Mouse (Mus musculus) MEL (cell line): ENCODE measurements around the gene Opa3. TPM values are rescaled to one million over a fixed set of nuclear protein-coding genes. Genes with fewer than 3 reads are reported as not detected.

Experiments used
- DNase-seq: peaks from one replicate; pipeline ENCODE4 v3.0.0; 2011; ENCODE audit warnings: low read depth, low spot score
- H3K27ac ChIP-seq: 2 replicates; pipeline ENCODE4 v1.5.1; 2012; ENCODE audit warnings: low read depth, mild to moderate bottlenecking, control low read depth, low read length, moderate library complexity; ENCODE audit not compliant: control insufficient read depth
- H3K27me3 ChIP-seq, 2 experiments: fragments of 150-350 bp in 1 of 2; sonication (generic) in 1 of 2; 2 replicates each; pipeline ENCODE4 v1.6.1; 2012; ENCODE audit warnings: low read length in 2 of 2, mild to moderate bottlenecking in 2 of 2, improper control_type of control experiment in 1 of 2, moderate library complexity in 1 of 2; ENCODE audit not compliant: insufficient read depth in 2 of 2, control insufficient read depth in 1 of 2
- H3K36me3 ChIP-seq, 2 experiments: 2 replicates each; pipeline ENCODE4 v1.6.1; 2012 to 2014; ENCODE audit warnings: low read length in 2 of 2, improper control_type of control experiment in 1 of 2, inconsistent platforms in 1 of 2, mild to moderate bottlenecking in 1 of 2; ENCODE audit not compliant: insufficient read depth in 2 of 2, control insufficient read depth in 1 of 2
- H3K4me1 ChIP-seq, 2 experiments: fragments of 150-350 bp in 1 of 2; sonication (generic) in 1 of 2; 2 replicates each; pipeline ENCODE4 v1.6.1; 2012; ENCODE audit warnings: low read length in 2 of 2, improper control_type of control experiment in 1 of 2, mild to moderate bottlenecking in 1 of 2; ENCODE audit not compliant: insufficient read depth in 2 of 2, control insufficient read depth in 1 of 2
- H3K4me3 ChIP-seq, 2 experiments: fragments of 150-350 bp in 1 of 2; sonication (generic) in 1 of 2; 2 replicates each; pipeline ENCODE4 v1.5.1; 2012; ENCODE audit warnings: low read depth in 2 of 2, low read length in 2 of 2, mild to moderate bottlenecking in 2 of 2, moderate library complexity in 2 of 2, control low read depth in 1 of 2, improper control_type of control experiment in 1 of 2; ENCODE audit not compliant: control insufficient read depth in 1 of 2, insufficient read depth in 1 of 2
- H3K79me2 ChIP-seq: 2 replicates; pipeline ENCODE4 v1.6.1; 2012; ENCODE audit warnings: mild to moderate bottlenecking, low read length, moderate library complexity; ENCODE audit not compliant: control insufficient read depth, poor library complexity, insufficient read depth
- H3K9ac ChIP-seq: 2 replicates; pipeline ENCODE4 v1.6.1; 2012; ENCODE audit warnings: low read depth, mild to moderate bottlenecking, control low read depth, low read length, moderate library complexity; ENCODE audit not compliant: control insufficient read depth, poor library complexity, severe bottlenecking
- H3K9me3 ChIP-seq: fragments of 150-350 bp; sonication (generic); replicated peaks from 2 replicates; pipeline ENCODE4 v1.6.1; 2012; ENCODE audit warnings: mild to moderate bottlenecking, low read length, improper control_type of control experiment, moderate library complexity; ENCODE audit not compliant: insufficient read depth
- CHD1 ChIP-seq: IDR thresholded peaks from 2 replicates; pipeline ENCODE4 v1.6.1; 2012; ENCODE audit warnings: low read depth, mild to moderate bottlenecking, inconsistent platforms, low read length, improper control_type of control experiment
- CTCF ChIP-seq, 3 experiments: IDR thresholded peaks in 2 of 3; conservative IDR thresholded peaks in 1 of 3; 2 replicates each; pipeline ENCODE4 v1.5.1; 2011 to 2012; ENCODE audit warnings: low read length in 3 of 3, low read depth in 2 of 3, mild to moderate bottlenecking in 2 of 3, improper control_type of control experiment in 1 of 3, inconsistent platforms in 1 of 3, mixed read lengths in 1 of 3, moderate library complexity in 1 of 3; ENCODE audit not compliant: control insufficient read depth in 1 of 3, insufficient read depth in 1 of 3, poor library complexity in 1 of 3, severe bottlenecking in 1 of 3
- EP300 ChIP-seq, 2 experiments: IDR thresholded peaks; 2 replicates each; pipeline ENCODE4 v1.6.1; 2011; ENCODE audit warnings: improper control_type of control experiment in 2 of 2, low read length in 2 of 2, low read depth in 1 of 2, mild to moderate bottlenecking in 1 of 2
- ETS1 ChIP-seq: IDR thresholded peaks from 2 replicates; pipeline ENCODE4 v1.6.1; 2012; ENCODE audit warnings: low read depth, mild to moderate bottlenecking, inconsistent platforms, low read length, improper control_type of control experiment, moderate library complexity
- GATA1 ChIP-seq: IDR thresholded peaks from 2 replicates; pipeline ENCODE4 v1.6.1; 2011; ENCODE audit warnings: low read depth, low read length, improper control_type of control experiment
- HCFC1 ChIP-seq: IDR thresholded peaks from 2 replicates; pipeline ENCODE4 v1.6.1; 2012; ENCODE audit warnings: low read depth, mild to moderate bottlenecking, inconsistent platforms, low read length, improper control_type of control experiment, moderate library complexity
- JUND ChIP-seq: IDR thresholded peaks from 2 replicates; pipeline ENCODE4 v1.6.1; 2011; ENCODE audit warnings: low read depth, mild to moderate bottlenecking, improper control_type of control experiment, low read length
- KAT2A ChIP-seq: conservative IDR thresholded peaks from 2 replicates; pipeline ENCODE4 v1.6.1; 2012; ENCODE audit warnings: low read depth, low read length, improper control_type of control experiment, inconsistent platforms
- MAFK ChIP-seq: IDR thresholded peaks from 2 replicates; pipeline ENCODE4 v1.6.1; 2011; ENCODE audit warnings: low read depth, mild to moderate bottlenecking, low read length, improper control_type of control experiment, borderline replicate concordance
- MAX ChIP-seq: IDR thresholded peaks from 2 replicates; pipeline ENCODE4 v1.6.1; 2011; ENCODE audit warnings: low read length, improper control_type of control experiment
- MXI1 ChIP-seq: IDR thresholded peaks from 2 replicates; pipeline ENCODE4 v1.6.1; 2011; ENCODE audit warnings: mild to moderate bottlenecking, low read depth, low read length, improper control_type of control experiment
- MYB ChIP-seq: IDR thresholded peaks from 2 replicates; pipeline ENCODE4 v1.6.1; 2011; ENCODE audit warnings: mild to moderate bottlenecking, low read depth, low read length, improper control_type of control experiment
- NELFE ChIP-seq: IDR thresholded peaks from 2 replicates; pipeline ENCODE4 v1.6.1; 2011; ENCODE audit warnings: low read depth, low read length, improper control_type of control experiment
- NRF1 ChIP-seq: IDR thresholded peaks from 2 replicates; pipeline ENCODE4 v1.6.1; 2014; ENCODE audit warnings: low read depth, mild to moderate bottlenecking, inconsistent platforms, low read length, improper control_type of control experiment, moderate library complexity; ENCODE audit not compliant: poor library complexity, insufficient read depth, severe bottlenecking
- POLR2A ChIP-seq, 2 experiments: IDR thresholded peaks; 2 replicates each; pipeline ENCODE4 v1.6.1; 2011 to 2012; ENCODE audit warnings: low read length in 2 of 2, mild to moderate bottlenecking in 2 of 2, control low read depth in 1 of 2, improper control_type of control experiment in 1 of 2, low read depth in 1 of 2, moderate library complexity in 1 of 2; ENCODE audit not compliant: control insufficient read depth in 1 of 2, insufficient read depth in 1 of 2, poor library complexity in 1 of 2
- POLR2AphosphoS5 ChIP-seq: IDR thresholded peaks from 2 replicates; pipeline ENCODE4 v1.6.1; 2012; ENCODE audit warnings: low read depth, borderline replicate concordance, mild to moderate bottlenecking, inconsistent platforms, low read length, moderate library complexity, mixed read lengths
- SIN3A ChIP-seq: IDR thresholded peaks from 2 replicates; pipeline ENCODE4 v1.6.1; 2012; ENCODE audit warnings: low read length, improper control_type of control experiment, inconsistent platforms
- SMC3 ChIP-seq: IDR thresholded peaks from 2 replicates; pipeline ENCODE4 v1.6.1; 2011; ENCODE audit warnings: low read depth, low read length, improper control_type of control experiment
- TAL1 ChIP-seq: IDR thresholded peaks from 2 replicates; pipeline ENCODE4 v1.6.1; 2012; ENCODE audit warnings: mild to moderate bottlenecking, inconsistent platforms, low read length, moderate library complexity, mixed read lengths
- TBP ChIP-seq: IDR thresholded peaks from 2 replicates; pipeline ENCODE4 v1.8.0; 2011; ENCODE audit warnings: low read depth, low read length, improper control_type of control experiment
- TCF12 ChIP-seq: IDR thresholded peaks from 2 replicates; pipeline ENCODE4 v1.6.1; 2014; ENCODE audit warnings: low read depth, mild to moderate bottlenecking, inconsistent platforms, low read length, improper control_type of control experiment, moderate library complexity
- UBTF ChIP-seq: IDR thresholded peaks from 2 replicates; pipeline ENCODE4 v1.6.1; 2012; ENCODE audit warnings: low read depth, mild to moderate bottlenecking, inconsistent platforms, low read length, improper control_type of control experiment, moderate library complexity, borderline replicate concordance; ENCODE audit not compliant: insufficient read depth
- ZC3H11A ChIP-seq: IDR thresholded peaks from 2 replicates; pipeline ENCODE4 v1.6.1; 2012; ENCODE audit warnings: low read depth, mild to moderate bottlenecking, inconsistent platforms, low read length, improper control_type of control experiment
- ZKSCAN1 ChIP-seq: IDR thresholded peaks from 2 replicates; pipeline ENCODE4 v1.6.1; 2012; ENCODE audit warnings: low read depth, mild to moderate bottlenecking, inconsistent platforms, low read length, improper control_type of control experiment, moderate library complexity
- ZNF384 ChIP-seq: IDR thresholded peaks from 2 replicates; pipeline ENCODE4 v1.6.1; 2012; ENCODE audit warnings: low read depth, mild to moderate bottlenecking, inconsistent platforms, low read length, improper control_type of control experiment
- polyA plus RNA-seq, 2 experiments: library from polyadenylated mRNA; stranded (reverse) in 1 of 2; unstranded in 1 of 2; fragments of >175 nt in 1 of 2; fragments of >200 nt in 1 of 2; gene quantifications; 2 replicates each; pipeline versions ENCODE4 v1.2.1 to v1.2.4; 2012; ENCODE audit warnings: low replicate concordance in 2 of 2, low read depth in 1 of 2; ENCODE audit not compliant: insufficient read length in 2 of 2, insufficient read depth in 1 of 2, missing spikeins in 1 of 2
- total RNA-seq: library from RNA; depleted of rRNA; stranded (reverse); fragments of 300-350 nt; gene quantifications from 2 replicates; pipeline ENCODE4 v1.2.3, GENCODE M21; 2012

Opa3 gene
- total and polyA plus RNA-seq, 3 experiments = 18.5 to 85.4 (median 37.2) TPM

DNA sequence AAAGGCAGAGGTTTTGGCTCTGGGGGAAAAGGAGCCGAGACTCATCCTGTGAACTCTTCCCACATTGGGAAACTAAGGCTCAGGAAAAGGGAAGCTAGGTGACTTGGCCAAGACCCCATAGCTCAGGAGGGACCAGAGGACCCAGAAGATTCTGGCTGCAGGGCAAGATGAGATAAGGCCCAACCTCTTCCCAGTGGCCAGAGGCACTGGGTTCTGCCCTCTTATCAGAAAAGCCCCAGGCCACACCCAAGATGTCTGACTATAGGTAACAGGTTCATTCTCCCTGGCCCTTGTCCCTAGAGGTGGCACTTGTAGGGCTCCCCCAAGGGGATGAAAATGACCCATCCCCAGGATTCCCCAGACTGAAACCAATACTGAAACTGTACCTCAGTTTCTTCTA is 18.7 kb downstream of the Opa3 start:
- TF ChIP-seq TCF12 = 0 out of 2 replicates have a peak, but pooled peaks have one; percentile 9
- TF ChIP-seq GATA1 = peak; percentile 78
- TF ChIP-seq POLR2AphosphoS5 = no peak
- no peak for TF ChIP-seq POLR2A (IDR thresholded peaks at IDR 0.05; ENCODE audit: control insufficient read depth in 1 of 2, insufficient read depth in 1 of 2, low read depth in 1 of 2, low read length in 2 of 2, poor library complexity in 1 of 2)
- no peak for TF ChIP-seq CTCF (IDR thresholded peaks at IDR 0.05 in 2 of 3, conservative IDR thresholded peaks at IDR 0.05 in 1 of 3; ENCODE audit: control insufficient read depth in 1 of 3, insufficient read depth in 1 of 3, low read depth in 2 of 3, low read length in 3 of 3, poor library complexity in 1 of 3, severe bottlenecking in 1 of 3)
- TF ChIP-seq EP300 (IDR thresholded peaks at IDR 0.05; ENCODE audit: low read depth in 1 of 2, low read length in 2 of 2) = peak in 1 of 2 experiments; percentile 22; a peak in 1 of 4 replicates
- TF ChIP-seq ZNF384 = no peak
- no peak for TF ChIP-seq MYB
- no peak for TF ChIP-seq CHD1
- no peak for TF ChIP-seq MAX
- TF ChIP-seq MXI1 = no peak
- no peak for TF ChIP-seq KAT2A
- no peak for TF ChIP-seq UBTF
- TF ChIP-seq SIN3A = no peak; the same call in 1 of the 2 replicates
- TF ChIP-seq JUND = no peak
- no peak for TF ChIP-seq ZKSCAN1
- TF ChIP-seq NRF1 = no peak
- no peak for TF ChIP-seq ZC3H11A
- no peak for TF ChIP-seq NELFE
- TF ChIP-seq TAL1 = no peak; the same call in 1 of the 2 replicates
- TF ChIP-seq HCFC1 = no peak
- no peak for TF ChIP-seq SMC3
- no peak for TF ChIP-seq TBP
- TF ChIP-seq MAFK = no peak
- TF ChIP-seq ETS1 = no peak
- H3K27ac ChIP-seq = 0 out of 2 replicates have a peak overlapping the region, but pooled peaks have one; percentile 11
- H3K79me2 ChIP-seq = peaks cover 1% of the 10 kb centered on the region; the same call in 1 of the 2 replicates
- no peak overlapping the region for H3K9ac ChIP-seq
- peak; percentile 26 for DNase-seq
- H3K27me3 ChIP-seq = no peaks in the 10 kb centered on the region
- peaks cover 0 to 16% of the 10 kb centered on the region in 2 experiments; a peak in 3 of 4 replicates for H3K4me1 ChIP-seq
- H3K9me3 ChIP-seq = no peaks in the 10 kb centered on the region
- H3K36me3 ChIP-seq = peaks cover 4 to 14% of the 10 kb centered on the region in 2 experiments; a peak in 3 of 4 replicates
- no peak overlapping the region for H3K4me3 ChIP-seq
